Mouse (Mus musculus): ENCODE data around the gene Coq10b.

- TF ChIP-seq CTCF (IDR thresholded peaks at IDR 0.05; ENCODE audit: low read depth) (no peak), EP300 (IDR thresholded peaks at IDR 0.05; ENCODE audit: low read depth) (no peak)
Measured at GRCm38 (mm10) chr1:55106919-55107585, 54.5 kb downstream of the Coq10b start.

Data from heart, postnatal 0 days (tissue).